Mouse (Mus musculus): ENCODE measurements around the gene Tuba3b.

DNA sequence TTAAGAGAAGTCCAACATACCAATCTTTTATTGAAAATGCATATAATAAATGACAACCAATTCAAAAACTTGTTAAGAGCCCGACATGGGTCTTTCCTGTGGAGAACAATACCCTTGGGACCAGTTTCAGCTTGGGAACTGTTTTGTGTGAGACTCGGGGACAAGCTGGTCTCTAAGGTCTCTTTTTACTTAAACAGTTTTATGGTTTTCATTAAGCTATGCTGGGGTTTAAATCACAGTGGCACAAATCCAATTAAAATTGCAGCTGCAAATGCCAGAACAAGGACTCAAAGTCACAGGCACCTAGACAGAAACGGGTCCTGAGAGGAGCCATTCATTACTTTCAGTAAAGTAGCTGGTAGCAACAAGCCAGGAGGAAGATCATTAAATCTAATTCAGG lies 10.4 kb upstream of the Tuba3b start:
- TF ChIP-seq GATA1 (IDR thresholded peaks at IDR 0.05; ENCODE audit: borderline replicate concordance, low read length) = no peak
- no peak for TF ChIP-seq FLI1 (IDR thresholded peaks at IDR 0.05; ENCODE audit: low read length)

Measured in megakaryocyte, embryonic 14.5 days (primary cell).